Mouse (Mus musculus) liver, adult 2 months (tissue): ENCODE measurements around the gene Paqr7. TPM values are rescaled to one million over a fixed set of nuclear protein-coding genes. Genes with fewer than 3 reads are reported as not detected.

ENCODE experiments used
- DNase-seq: peaks from one replicate; pipeline ENCODE4 v3.0.0-alpha.2; 2011; ENCODE audit warnings: low read depth, low spot score; ENCODE audit errors: extremely low read depth
- H3K27ac ChIP-seq: fragments of 200-500 bp; replicated peaks from 2 replicates; pipeline ENCODE4 v1.5.1; 2012; ENCODE audit warnings: low read depth, mild to moderate bottlenecking, control low read depth, inconsistent platforms, low read length; ENCODE audit not compliant: insufficient read depth
- H3K27me3 ChIP-seq: fragments of 200-500 bp; 2 replicates; pipeline ENCODE4 v1.6.1; 2012; ENCODE audit warnings: mild to moderate bottlenecking, moderate library complexity, low read length, inconsistent platforms; ENCODE audit not compliant: control insufficient read depth, insufficient read depth
- H3K36me3 ChIP-seq: fragments of 200-500 bp; 2 replicates; pipeline ENCODE4 v1.6.1; 2012; ENCODE audit warnings: low read length, inconsistent platforms; ENCODE audit not compliant: control insufficient read depth, insufficient read depth
- H3K4me1 ChIP-seq: fragments of 200-500 bp; 2 replicates; pipeline ENCODE4 v1.6.1; 2011; ENCODE audit warnings: low read length; ENCODE audit not compliant: control insufficient read depth, insufficient read depth
- H3K4me3 ChIP-seq: fragments of 200-500 bp; 2 replicates; pipeline ENCODE4 v1.5.1; 2011; ENCODE audit warnings: low read depth, mild to moderate bottlenecking, control low read depth, low read length, moderate library complexity; ENCODE audit not compliant: insufficient read depth
- H3K79me2 ChIP-seq: fragments of 200-500 bp; 2 replicates; pipeline ENCODE4 v1.6.1; 2012; ENCODE audit warnings: inconsistent platforms, mild to moderate bottlenecking, low read length, moderate library complexity; ENCODE audit not compliant: control insufficient read depth, insufficient read depth
- H3K9ac ChIP-seq: fragments of 200-500 bp; 2 replicates; pipeline ENCODE4 v1.6.1; 2012; ENCODE audit warnings: low read depth, mild to moderate bottlenecking, control low read depth, inconsistent platforms, low read length
- CTCF ChIP-seq: fragments of 200-500 bp; IDR thresholded peaks from 2 replicates; pipeline ENCODE4 v1.5.1; 2011; ENCODE audit warnings: low read depth, low read length, control low read depth
- POLR2A ChIP-seq: fragments of 200-500 bp; IDR thresholded peaks from 2 replicates; pipeline ENCODE4 v1.6.1; 2011; ENCODE audit warnings: low read length, control low read depth; ENCODE audit not compliant: insufficient read depth; ENCODE audit errors: extremely low read depth
- WGBS: fragments of 180-500 bp; shearing (Covaris S2); methylation state at CpG from one replicate; pipeline ENCODE4 v1.1.7; 2018; 5-methylcytosine and 5-hydroxymethylcytosine counted together
- polyA plus RNA-seq: library from polyadenylated mRNA; depleted of rRNA; stranded (reverse); fragments of >200 nt; gene quantifications from 2 replicates; pipeline ENCODE4 v1.2.3, GENCODE M21; 2012
- total RNA-seq: library from RNA; depleted of rRNA; stranded (reverse); fragments of >200 nt; gene quantifications from 2 replicates; pipeline ENCODE4 v1.2.3, GENCODE M21; 2014

Gene Paqr7
- total and polyA plus RNA-seq, 2 experiments: 20.3 to 58.5 TPM

DNA sequence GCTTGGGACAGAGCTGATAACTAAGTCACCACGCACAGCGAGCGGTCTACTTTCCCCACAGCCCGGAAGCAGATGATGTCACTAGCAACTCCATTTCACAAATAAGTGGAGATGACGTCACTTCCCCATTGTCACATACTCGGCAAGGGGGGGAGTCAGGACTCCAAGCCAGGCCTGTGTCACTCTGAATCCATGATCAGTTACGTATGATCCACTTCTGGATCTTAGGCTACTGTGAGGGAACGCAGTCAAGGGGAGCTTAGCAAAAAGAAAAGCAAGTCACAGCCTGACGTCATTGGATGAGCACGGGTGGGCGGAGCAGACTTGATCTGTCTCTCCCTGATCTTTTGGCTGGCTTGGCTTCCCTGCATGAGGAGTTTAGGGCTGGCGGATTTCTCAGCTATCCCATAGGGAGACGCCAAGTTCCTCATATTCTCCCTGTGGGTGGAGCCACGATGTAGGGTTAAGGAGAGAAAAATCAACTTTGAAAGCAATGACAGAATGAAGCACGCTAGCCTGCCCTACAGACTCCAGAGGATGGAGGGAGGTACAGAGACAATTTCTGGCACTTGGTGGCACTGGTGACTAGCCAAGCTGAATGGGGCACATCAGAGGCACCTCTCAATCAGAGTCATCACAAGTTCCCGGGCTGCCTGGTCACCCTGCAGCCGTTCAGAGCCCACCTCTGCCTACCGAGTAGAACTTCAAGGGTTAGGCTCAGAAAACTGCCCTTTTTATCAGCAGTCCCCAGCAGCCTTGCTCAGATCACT, 51.9 kb downstream of the Paqr7 start:
- H3K27me3 ChIP-seq: no peaks in the 10 kb centered on the region
- H3K4me3 ChIP-seq: no peak overlapping the region
- H3K36me3 ChIP-seq: no peaks in the 10 kb centered on the region
- no peak overlapping the region for H3K9ac ChIP-seq
- DNase-seq: no peak
- WGBS: 79% methylated on average over 18 of the region's 18 CpGs
- H3K27ac ChIP-seq: no peak overlapping the region
- TF ChIP-seq CTCF (no peak), POLR2A (no peak)
- H3K4me1 ChIP-seq: no peaks in the 10 kb centered on the region
- H3K79me2 ChIP-seq: no peaks in the 10 kb centered on the region

DNA sequence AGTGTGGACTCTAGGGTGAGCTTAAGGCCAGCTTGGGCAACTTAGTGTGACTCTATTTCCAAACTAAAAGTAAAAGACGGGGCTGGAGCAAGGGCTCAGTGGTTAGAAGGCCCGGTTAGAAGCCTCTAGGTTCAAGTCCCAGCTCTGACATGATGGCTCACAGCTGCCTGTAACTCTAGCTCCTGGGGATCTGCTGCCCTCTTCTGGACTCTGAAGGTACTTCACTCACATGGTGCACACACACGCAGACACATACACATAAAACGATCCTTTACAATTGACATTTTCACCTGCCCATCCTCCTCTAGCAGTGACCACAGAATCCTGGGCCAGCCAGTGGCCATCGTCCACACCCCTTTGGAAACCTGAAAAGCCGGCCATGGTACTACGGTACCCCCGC, 53.4 kb downstream of the Paqr7 start:
- Histone ChIP-seq H3K79me2 (no peaks in the 10 kb centered on the region), H3K27me3 (no peaks in the 10 kb centered on the region), H3K27ac (no peak overlapping the region), H3K36me3 (no peaks in the 10 kb centered on the region), H3K4me1 (no peaks in the 10 kb centered on the region), H3K4me3 (no peak overlapping the region), H3K9ac (no peak overlapping the region)
- 99% methylated on average over 8 of the region's 8 CpGs for WGBS
- no peak for DNase-seq
- TF ChIP-seq POLR2A: no peak
- TF ChIP-seq CTCF: peak; percentile 15; the same call in 1 of the 2 replicates

DNA sequence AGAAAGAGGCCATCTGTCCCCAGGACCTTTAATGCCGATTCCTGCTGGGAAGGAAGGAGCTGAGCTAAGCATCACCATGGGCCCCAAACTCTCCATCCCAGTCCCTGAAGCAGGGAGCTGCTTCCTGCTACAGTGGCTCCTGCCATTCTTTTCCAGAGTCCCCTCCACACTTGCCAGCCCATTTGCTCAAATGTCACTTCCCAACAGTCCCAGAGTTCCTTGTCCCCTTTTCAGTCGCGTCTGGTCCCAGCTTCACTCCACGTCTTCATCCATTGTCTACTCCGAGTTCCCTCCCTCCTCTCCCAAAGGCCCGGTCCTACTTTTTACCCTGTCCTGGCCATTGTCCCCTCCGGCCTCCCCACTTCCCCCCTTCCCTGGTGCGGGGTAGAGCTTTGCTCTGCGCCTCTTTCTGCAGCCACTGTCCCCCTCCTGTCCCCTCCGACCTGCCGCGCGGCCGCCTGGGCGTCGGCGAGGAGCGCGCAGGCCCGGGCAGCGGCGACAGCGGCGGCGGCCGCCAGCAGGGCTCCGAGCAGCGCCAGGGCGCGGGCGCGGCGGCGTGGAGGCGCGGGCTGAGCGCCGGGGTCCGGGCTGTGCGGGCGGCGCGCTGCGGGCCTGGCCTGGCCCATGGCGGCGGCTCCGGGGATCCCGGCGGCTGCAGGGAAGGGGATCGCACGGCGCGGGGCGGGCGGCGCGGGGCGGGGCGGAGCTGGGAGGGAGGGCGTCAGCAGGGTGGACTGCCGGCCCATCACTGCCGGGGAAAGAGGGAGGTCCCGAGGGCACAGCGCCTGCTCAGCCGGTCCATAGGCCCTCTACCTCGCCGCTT, 55.2 kb downstream of the Paqr7 start, which contains the start of gene Selenon:
Gene Selenon (minus strand): TSS at position 673 of the 823 bp plus-strand sequence.
- no peak for DNase-seq
- H3K79me2 ChIP-seq: no peaks in the 10 kb centered on the region
- no peak within 1 kb of the TSS for H3K27ac ChIP-seq
- H3K36me3 ChIP-seq: no peaks in the 10 kb centered on the region
- TF ChIP-seq CTCF (no peak), POLR2A (no peak)
- no peaks in the 10 kb centered on the region for H3K27me3 ChIP-seq
- peak within 1 kb of the TSS; percentile 63 for H3K4me3 ChIP-seq
- WGBS: 7% methylated on average over 64 of the region's 67 CpGs
- no peaks in the 10 kb centered on the region for H3K4me1 ChIP-seq
- peak within 1 kb of the TSS; percentile 58 for H3K9ac ChIP-seq

DNA sequence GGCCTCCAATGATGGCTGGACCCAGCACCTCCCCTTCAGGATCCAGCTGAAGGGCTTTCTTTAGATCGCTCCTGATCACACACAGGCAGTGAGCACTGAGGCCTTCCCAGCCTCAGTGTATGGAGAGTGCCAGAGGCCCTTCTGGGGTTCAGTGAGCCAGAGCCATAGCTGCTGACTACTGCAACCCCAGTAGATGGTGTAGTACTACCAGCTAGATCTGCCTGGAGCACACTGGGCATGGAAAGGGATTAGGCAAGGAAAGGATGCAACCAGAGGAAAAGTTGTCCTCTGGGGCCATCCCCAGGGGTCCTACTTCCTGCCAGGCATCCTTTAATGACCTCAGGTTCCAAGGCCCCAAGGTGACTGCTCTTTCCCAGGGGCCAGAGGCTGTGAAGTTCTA, 57.1 kb downstream of the Paqr7 start:
- H3K36me3 ChIP-seq: no peaks in the 10 kb centered on the region
- no peaks in the 10 kb centered on the region for H3K27me3 ChIP-seq
- DNase-seq: no peak
- no peaks in the 10 kb centered on the region for H3K4me1 ChIP-seq
- TF ChIP-seq POLR2A (no peak), CTCF (no peak)
- no peak overlapping the region for H3K9ac ChIP-seq
- H3K4me3 ChIP-seq: no peak overlapping the region
- no peak overlapping the region for H3K27ac ChIP-seq
- no peaks in the 10 kb centered on the region for H3K79me2 ChIP-seq
- 92% methylated on average over 1 of the region's 1 CpGs for WGBS

DNA sequence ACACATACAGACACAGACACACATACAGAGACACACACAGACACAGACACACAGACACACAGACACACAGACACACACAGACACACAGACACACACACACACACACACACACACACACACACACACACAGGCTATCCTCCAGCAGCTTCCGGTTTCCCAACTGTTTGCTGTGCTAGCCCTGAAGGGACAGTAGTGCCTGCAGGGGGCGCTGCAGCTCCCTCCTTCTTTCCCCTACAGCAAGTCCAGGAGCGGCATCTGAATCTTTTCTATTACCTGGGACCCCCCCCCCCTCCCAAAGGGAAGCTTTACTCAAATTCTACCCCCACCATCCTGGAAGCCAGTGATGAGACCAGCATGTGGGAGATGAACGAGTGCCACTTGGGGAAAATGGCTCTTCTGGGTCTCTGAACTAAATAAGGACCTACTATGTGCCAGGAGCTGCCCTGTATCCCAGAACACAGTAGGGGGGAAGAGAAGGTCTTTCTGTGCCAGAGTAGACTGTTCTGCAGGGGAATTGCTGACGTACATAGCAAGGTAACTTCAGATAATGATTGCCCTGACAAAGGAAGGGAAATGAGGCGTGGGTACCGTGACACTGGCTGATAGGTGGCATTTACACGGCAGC, 59.6 kb downstream of the Paqr7 start:
- no peak for TF ChIP-seq POLR2A
- TF ChIP-seq CTCF: peak; percentile 46
- no peak overlapping the region for H3K27ac ChIP-seq
- no peaks in the 10 kb centered on the region for H3K36me3 ChIP-seq
- 75% methylated on average over 8 of the region's 8 CpGs for WGBS
- no peak overlapping the region for H3K9ac ChIP-seq
- no peak for DNase-seq
- H3K27me3 ChIP-seq: no peaks in the 10 kb centered on the region
- no peaks in the 10 kb centered on the region for H3K79me2 ChIP-seq
- H3K4me3 ChIP-seq: no peak overlapping the region
- no peaks in the 10 kb centered on the region for H3K4me1 ChIP-seq
